8 mouse cellular contexts compared by ENCODE assay signal in genomic region chr4:139250886-139251285, GRCm38 (mm10). TPM values are rescaled to one million over a fixed set of nuclear protein-coding genes. Genes with fewer than 3 reads are reported as not detected.
DNase-seq lines count a peak whose midpoint lies in the region; ATAC-seq and TF ChIP-seq lines count a peak whose summit lies in the region.
"Had no signal": no experiment of that assay in that cellular context is flagged by ENCODE, and none has a peak within 500 bp of the region (broad histone marks: within the 10 kb centered on the region; RNA-seq: fewer than 3 reads in every experiment).

No protein-coding gene starts in this region.

- H3K27ac ChIP-seq in kidney, embryonic 14.5 days (ENCODE audit: low read depth, low read length) = peak overlapping the region; percentile 76; the same call in 1 of the 2 replicates
- H3K27ac ChIP-seq in limb, embryonic 14.5 days (replicated peaks; ENCODE audit: low read depth, low read length) = peak overlapping the region; percentile 79
- H3K27ac ChIP-seq in left cerebral cortex, adult 2 months = no peak overlapping the region; the same call in 1 of the 2 replicates

- H3K9me3 ChIP-seq in kidney, embryonic 14.5 days (ENCODE audit: control insufficient read depth, low read length) = no peaks in the 10 kb centered on the region
- H3K9me3 ChIP-seq in limb, embryonic 14.5 days (ENCODE audit: control insufficient read depth, low read length) = no peaks in the 10 kb centered on the region

- no peak overlapping the region for H3K4me3 ChIP-seq in kidney, embryonic 14.5 days (ENCODE audit: low read length)
- H3K4me3 ChIP-seq in limb, embryonic 14.5 days (replicated peaks; ENCODE audit: low read length) = no peak overlapping the region
- no peak overlapping the region for H3K4me3 ChIP-seq in left cerebral cortex, adult 2 months

- TF ChIP-seq CTCF in left cerebral cortex, adult 2 months (IDR thresholded peaks at IDR 0.05) = no peak

- H3K4me2 ChIP-seq in kidney, embryonic 14.5 days (replicated peaks; ENCODE audit: low read depth, low read length) = no peak overlapping the region
- no peak overlapping the region for H3K4me2 ChIP-seq in limb, embryonic 14.5 days (replicated peaks; ENCODE audit: low read depth, low read length, severe bottlenecking)

- peaks cover 52% of the 10 kb centered on the region for H3K4me1 ChIP-seq in kidney, embryonic 14.5 days (ENCODE audit: control insufficient read depth, insufficient read depth, low read length)
- peaks cover 86% of the 10 kb centered on the region for H3K4me1 ChIP-seq in limb, embryonic 14.5 days (ENCODE audit: control insufficient read depth, insufficient read depth, low read length)

- intact Hi-C loops in left cerebral cortex, adult 2 months (cut with DNase I) = no loop called here

- 62% methylated on average over 8 of the region's 8 CpGs for WGBS in kidney, embryonic 14.5 days
- 54% methylated on average over 8 of the region's 8 CpGs for WGBS in limb, embryonic 14.5 days

- H3K27me3 ChIP-seq in kidney, embryonic 14.5 days (ENCODE audit: control insufficient read depth, insufficient read depth, low read length) = no peaks in the 10 kb centered on the region
- no peaks in the 10 kb centered on the region for H3K27me3 ChIP-seq in limb, embryonic 14.5 days (ENCODE audit: control insufficient read depth, insufficient read depth, low read length)

- peak overlapping the region; percentile 38; the same call in 1 of the 2 replicates for H3K9ac ChIP-seq in kidney, embryonic 14.5 days (ENCODE audit: low read depth, low read length)
- no peak overlapping the region for H3K9ac ChIP-seq in limb, embryonic 14.5 days (ENCODE audit: low read depth, low read length, severe bottlenecking)

- H3K36me3 ChIP-seq in kidney, embryonic 14.5 days (ENCODE audit: control insufficient read depth, insufficient read depth, low read length) = peaks cover 11% of the 10 kb centered on the region; the same call in 1 of the 2 replicates
- peaks cover 4% of the 10 kb centered on the region; the same call in 1 of the 2 replicates for H3K36me3 ChIP-seq in limb, embryonic 14.5 days (ENCODE audit: control insufficient read depth, insufficient read depth, low read length)

- no peak for TF ChIP-seq POLR2A in limb, embryonic 14.5 days (IDR thresholded peaks at IDR 0.05; ENCODE audit: borderline replicate concordance, extremely low read depth, insufficient read depth, insufficient read length)

- no peak for DNase-seq in kidney, adult 18-20 months
- peak; percentile 63 for DNase-seq in MEL-GATA-1-ER (ENCODE audit: extremely low read depth, low read depth)
- peak; percentile 57 to 66 for DNase-seq in adrenal gland, postnatal 36 days
- DNase-seq in limb, embryonic 14.5 days (ENCODE audit: low spot score) = no peak
- DNase-seq in left cerebral cortex, adult 2 months (ENCODE audit: extremely low spot score in 1 of 2, low spot score in 2 of 2) = no peak
- DNase-seq in urinary bladder, postnatal 25 days (ENCODE audit: low spot score) = no peak

- ATAC-seq in kidney, embryonic 14.5 days (ENCODE audit: low FRiP score, low TSS enrichment) = no peak
- no peak for ATAC-seq in limb, embryonic 14.5 days (ENCODE audit: low FRiP score, low read depth)
- ATAC-seq: midbrain, embryonic 16.5 days had no signal

RNA-seq across cellular contexts. Expression of gene Capzb, which starts 58.2 kb away (rescaled TPM):
- 256 and 319 TPM in 2 replicates for polyA plus RNA-seq in kidney, embryonic 14.5 days (2014; fragmentation: Nextera tagmentation; extraction: Ambion mirVana)
- total RNA-seq in adrenal gland, postnatal 36 days (2021) = 100 to 1,000 TPM; 379 to 391 TPM
- 177 and 198 TPM in 2 replicates for polyA plus RNA-seq in limb, embryonic 14.5 days (2012; rRNA removed)
- polyA plus RNA-seq in limb, embryonic 14.5 days (2014; fragmentation: Nextera tagmentation; extraction: Ambion mirVana) = 284 TPM in 2 replicates
- total RNA-seq in left cerebral cortex, adult 2 months (2021) = 100 to 1,000 TPM; 306 to 324 TPM

RNA-seq across cellular contexts. Expression of gene Pqlc2, which starts 59.6 kb away (rescaled TPM):
- polyA plus RNA-seq in kidney, embryonic 14.5 days (2014; fragmentation: Nextera tagmentation; extraction: Ambion mirVana) = 10.4 and 13.3 TPM in 2 replicates
- total RNA-seq in adrenal gland, postnatal 36 days (2021) = 1 to 10 TPM; 7.9 to 9.4 TPM
- polyA plus RNA-seq in limb, embryonic 14.5 days (2012; rRNA removed) = 20.7 and 30.7 TPM in 2 replicates
- 12.9 and 15.4 TPM in 2 replicates for polyA plus RNA-seq in limb, embryonic 14.5 days (2014; fragmentation: Nextera tagmentation; extraction: Ambion mirVana)
- 10 to 100 TPM; 13.3 to 13.9 TPM for total RNA-seq in left cerebral cortex, adult 2 months (2021)

RNA-seq across cellular contexts. Expression of gene Akr7a5, which starts 59.7 kb away (rescaled TPM):
- polyA plus RNA-seq in kidney, embryonic 14.5 days (2014; fragmentation: Nextera tagmentation; extraction: Ambion mirVana) = 139 and 141 TPM in 2 replicates
- total RNA-seq in adrenal gland, postnatal 36 days (2021) = 10 to 100 TPM; 65.8 to 69.2 TPM
- 28.5 and 38.8 TPM in 2 replicates for polyA plus RNA-seq in limb, embryonic 14.5 days (2012; rRNA removed)
- polyA plus RNA-seq in limb, embryonic 14.5 days (2014; fragmentation: Nextera tagmentation; extraction: Ambion mirVana) = 84.8 and 98.0 TPM in 2 replicates
- total RNA-seq in left cerebral cortex, adult 2 months (2021) = 10 to 100 TPM; 27.2 to 27.9 TPM

Comparison
In these comparisons a context has a peak if more than half of its experiments do, and no peak if none do; other contexts are left out.
1. DNase-seq: peak in MEL-GATA-1-ER (single experiment) and adrenal gland, postnatal 36 days (2 of 2); none in kidney, adult 18-20 months (single experiment), limb, embryonic 14.5 days (single experiment), left cerebral cortex, adult 2 months (0 of 2) and urinary bladder, postnatal 25 days (single experiment).